32 mouse cellular contexts compared by ENCODE assay signal in the genomic region with DNA sequence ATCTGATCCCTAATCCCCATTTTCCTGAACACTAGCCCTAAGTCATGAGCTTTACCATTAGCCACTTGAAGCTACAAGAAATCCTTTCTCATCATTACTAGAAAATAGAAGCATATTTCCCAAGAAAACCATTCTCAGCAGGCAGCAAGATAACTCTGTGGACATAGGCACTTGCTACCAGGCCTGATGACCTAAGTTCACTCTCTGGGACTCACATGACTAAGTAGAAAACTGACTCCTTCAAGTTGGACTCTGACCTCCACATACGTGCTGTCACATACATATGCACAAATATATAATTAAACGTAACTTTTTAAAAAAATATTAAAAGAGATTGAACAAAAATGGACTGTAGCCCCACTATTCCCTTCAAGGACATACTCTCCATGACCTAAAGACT.
"Had no signal": no experiment of that assay in that cellular context is flagged by ENCODE, and none has a peak within 500 bp of the region (broad histone marks: within the 10 kb centered on the region; RNA-seq: fewer than 3 reads in every experiment).

No protein-coding gene starts in this region.

- ATAC-seq: liver, embryonic 12.5 days; liver, postnatal 0 days; lung, postnatal 0 days; midbrain, embryonic 13.5 days; midbrain, embryonic 15.5 days; midbrain, embryonic 16.5 days had no signal

- H3K27me3 ChIP-seq: limb, embryonic 12.5 days; limb, embryonic 13.5 days; limb, embryonic 15.5 days; liver, embryonic 12.5 days; liver, embryonic 13.5 days; liver, embryonic 15.5 days; lung, embryonic 15.5 days; megakaryocyte, embryonic 14.5 days; midbrain, embryonic 12.5 days; midbrain, embryonic 13.5 days; midbrain, embryonic 15.5 days; neural tube, embryonic 12.5 days had no signal

- H3K9me3 ChIP-seq: limb, embryonic 10.5 days; limb, embryonic 15.5 days; liver, embryonic 12.5 days; liver, embryonic 13.5 days; liver, embryonic 15.5 days; lung, embryonic 15.5 days; midbrain, embryonic 10.5 days; midbrain, embryonic 12.5 days; midbrain, embryonic 15.5 days had no signal

- DNase-seq: left cerebral cortex, postnatal 4 days; liver; liver, embryonic 13.5 days; liver, postnatal 0 days; lung, adult 18-20 months; lung, adult 2 months; lung, embryonic 14.5 days; lung, postnatal 10 days; lung, postnatal 14 days; lung, postnatal 36 days; lung, postnatal 4 days; midbrain, embryonic 14.5 days had no signal

- H3K4me2 ChIP-seq: limb, embryonic 12.5 days; limb, embryonic 13.5 days; limb, embryonic 15.5 days; liver, embryonic 11.5 days; liver, embryonic 12.5 days; liver, embryonic 13.5 days; liver, embryonic 15.5 days; lung, embryonic 14.5 days; lung, embryonic 15.5 days; midbrain, embryonic 11.5 days; midbrain, embryonic 12.5 days; midbrain, embryonic 13.5 days; midbrain, embryonic 15.5 days; neural tube, embryonic 12.5 days had no signal

- H3K36me3 ChIP-seq: limb, embryonic 10.5 days; limb, embryonic 12.5 days; limb, embryonic 13.5 days; limb, embryonic 15.5 days; liver, embryonic 12.5 days; liver, embryonic 13.5 days; liver, embryonic 15.5 days; lung, embryonic 15.5 days; midbrain, embryonic 10.5 days; midbrain, embryonic 12.5 days; midbrain, embryonic 13.5 days; midbrain, embryonic 15.5 days; neural tube, embryonic 12.5 days had no signal

- H3K4me3 ChIP-seq: limb, embryonic 10.5 days; limb, embryonic 12.5 days; limb, embryonic 13.5 days; limb, embryonic 15.5 days; liver, embryonic 12.5 days; liver, embryonic 13.5 days; liver, embryonic 15.5 days; lung, embryonic 15.5 days; megakaryocyte, embryonic 14.5 days; midbrain, embryonic 10.5 days; midbrain, embryonic 12.5 days; midbrain, embryonic 13.5 days; midbrain, embryonic 15.5 days; myocyte; neural tube, embryonic 12.5 days had no signal

- H3K9ac ChIP-seq: limb, embryonic 12.5 days; limb, embryonic 13.5 days; limb, embryonic 15.5 days; liver, embryonic 12.5 days; liver, embryonic 13.5 days; liver, embryonic 14.5 days; liver, embryonic 15.5 days; liver, postnatal 0 days; lung, embryonic 14.5 days; lung, embryonic 15.5 days; midbrain, embryonic 12.5 days; midbrain, embryonic 13.5 days; midbrain, embryonic 15.5 days; neural tube, embryonic 12.5 days had no signal

- H3K4me1 ChIP-seq: limb, embryonic 10.5 days; limb, embryonic 12.5 days; limb, embryonic 13.5 days; limb, embryonic 15.5 days; liver, embryonic 12.5 days; liver, embryonic 13.5 days; liver, embryonic 15.5 days; lung, embryonic 15.5 days; megakaryocyte, embryonic 14.5 days; midbrain, embryonic 10.5 days; midbrain, embryonic 12.5 days; midbrain, embryonic 13.5 days; midbrain, embryonic 15.5 days; neural tube, embryonic 12.5 days had no signal

- H3K27ac ChIP-seq: limb, embryonic 10.5 days; limb, embryonic 12.5 days; limb, embryonic 13.5 days; limb, embryonic 15.5 days; liver, embryonic 12.5 days; liver, embryonic 13.5 days; liver, embryonic 14.5 days; liver, embryonic 15.5 days; lung, embryonic 15.5 days; macrophage; midbrain, embryonic 10.5 days; midbrain, embryonic 12.5 days; midbrain, embryonic 13.5 days; midbrain, embryonic 15.5 days; neural tube, embryonic 12.5 days had no signal
